Mouse (Mus musculus): Measurements from ENCODE around the gene BC035044.

- no peak for TF ChIP-seq POLR2A (IDR thresholded peaks at IDR 0.05; ENCODE audit: low read depth, low read length)
- TF ChIP-seq CTCF (conservative IDR thresholded peaks at IDR 0.05; ENCODE audit: insufficient read depth, insufficient read length, low read depth, low read length) = no peak
Measured at GRCm38 (mm10) chr6:128839921-128840320, 51.0 kb downstream of the BC035044 start.

Measured in kidney, adult 2 months (tissue).